Mouse (Mus musculus): ENCODE results near the gene Gm49322. TPM values are rescaled to one million over a fixed set of nuclear protein-coding genes. Genes with fewer than 3 reads are reported as not detected.

The Gm49322 gene
- polyA plus RNA-seq, 1 experiment from 2014 or later, result 5.9 TPM

DNA sequence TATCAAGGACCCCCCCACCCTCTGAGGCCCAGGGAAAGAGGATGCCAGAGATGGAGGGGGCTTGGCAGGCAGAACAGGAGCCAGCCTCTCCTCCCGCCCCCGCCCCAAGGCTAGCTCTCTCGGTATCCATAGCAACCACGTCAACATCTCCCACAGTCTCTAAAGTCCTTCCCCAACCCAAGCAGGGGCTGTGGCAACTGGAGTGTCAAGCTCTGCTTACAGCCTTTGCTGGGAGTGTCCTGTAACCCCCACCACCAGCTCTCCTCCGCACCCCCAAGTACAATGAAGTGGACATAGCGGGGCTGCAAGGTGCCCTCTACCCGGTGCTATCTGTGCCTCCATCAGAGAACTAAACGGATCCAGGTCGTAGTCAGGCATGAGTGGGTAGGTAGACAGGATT lies 31.9 kb upstream of the Gm49322 start:
- ATAC-seq (ENCODE audit: low FRiP score), result no peak
- Histone ChIP-seq H3K4me3 (replicated peaks) (no peak overlapping the region), H3K27me3 (no peaks in the 10 kb centered on the region), H3K9ac (no peak overlapping the region), H3K36me3 (replicated peaks) (0 out of 2 replicates have a peak, but pooled peaks cover 1% of the 10 kb centered on the region), H3K27ac (no peak overlapping the region), H3K9me3 (no peaks in the 10 kb centered on the region), H3K4me1 (peaks cover 76% of the 10 kb centered on the region), H3K4me2 (no peak overlapping the region)
- WGBS, result 62% methylated on average over 8 of the region's 9 CpGs

DNA sequence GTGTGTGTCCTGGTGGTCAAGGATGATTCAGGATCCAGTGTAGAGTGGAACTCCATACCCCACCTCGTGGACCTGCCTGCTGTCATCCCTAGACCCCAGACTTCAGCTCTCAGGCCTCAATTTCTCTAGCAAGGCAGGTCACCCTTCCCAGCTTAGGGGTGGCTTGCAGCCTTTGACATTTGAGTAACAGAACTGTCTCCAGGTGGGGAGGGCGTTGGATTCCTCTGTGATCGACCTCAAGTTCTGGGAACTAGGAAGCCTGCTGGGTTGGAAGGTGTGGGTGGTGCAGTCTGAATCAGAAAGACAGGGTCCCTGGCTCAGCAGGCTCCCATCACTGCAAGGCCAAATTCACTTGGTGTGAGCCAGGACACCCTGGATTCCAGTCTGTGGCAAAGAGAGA lies 30.9 kb upstream of the Gm49322 start:
- H3K4me2 ChIP-seq, result peak overlapping the region; percentile 97; the same call in 1 of the 2 replicates
- ATAC-seq (ENCODE audit: low FRiP score), result no peak

DNA sequence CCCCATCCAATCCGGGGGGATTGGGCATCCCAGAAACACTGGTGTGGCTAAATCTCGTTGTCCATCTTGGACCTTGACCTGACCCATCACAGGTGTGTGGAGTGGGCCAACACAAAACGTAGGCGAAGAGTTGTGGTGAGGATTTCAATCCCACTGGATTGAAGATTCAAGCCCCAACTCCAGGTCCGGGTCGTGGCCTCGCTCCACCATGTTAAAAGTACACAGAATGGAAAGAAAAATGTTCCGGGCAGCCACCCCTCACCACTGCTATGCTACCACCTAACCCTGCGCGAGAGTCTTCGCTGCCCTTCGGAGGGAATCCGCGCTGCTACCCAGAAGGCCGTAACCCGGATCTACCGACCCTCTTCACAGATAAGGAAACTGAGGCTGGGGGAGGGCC lies 29.9 kb upstream of the Gm49322 start:
- Histone ChIP-seq H3K4me1 (peaks cover 70% of the 10 kb centered on the region), H3K9ac (peak overlapping the region; percentile 79), H3K27me3 (no peaks in the 10 kb centered on the region), H3K4me2 (peak overlapping the region; percentile 97), H3K27ac (no peak overlapping the region), H3K9me3 (no peaks in the 10 kb centered on the region), H3K36me3 (replicated peaks) (no peaks in the 10 kb centered on the region), H3K4me3 (replicated peaks) (peak overlapping the region; percentile 78)
- no peak for ATAC-seq (ENCODE audit: low FRiP score)
- WGBS, result 22% methylated on average over 17 of the region's 17 CpGs

More for the DNA sequence above, 30.9 kb upstream of the Gm49322 start:
- WGBS, result 88% methylated on average over 3 of the region's 3 CpGs
- no peaks in the 10 kb centered on the region for H3K9me3 ChIP-seq
- no peak overlapping the region for H3K4me3 ChIP-seq (replicated peaks)
- H3K27me3 ChIP-seq, result no peaks in the 10 kb centered on the region
- no peak overlapping the region for H3K27ac ChIP-seq
- H3K36me3 ChIP-seq (replicated peaks), result no peaks in the 10 kb centered on the region
- H3K9ac ChIP-seq, result no peak overlapping the region; the same call in 1 of the 2 replicates
- peaks cover 80% of the 10 kb centered on the region for H3K4me1 ChIP-seq

DNA sequence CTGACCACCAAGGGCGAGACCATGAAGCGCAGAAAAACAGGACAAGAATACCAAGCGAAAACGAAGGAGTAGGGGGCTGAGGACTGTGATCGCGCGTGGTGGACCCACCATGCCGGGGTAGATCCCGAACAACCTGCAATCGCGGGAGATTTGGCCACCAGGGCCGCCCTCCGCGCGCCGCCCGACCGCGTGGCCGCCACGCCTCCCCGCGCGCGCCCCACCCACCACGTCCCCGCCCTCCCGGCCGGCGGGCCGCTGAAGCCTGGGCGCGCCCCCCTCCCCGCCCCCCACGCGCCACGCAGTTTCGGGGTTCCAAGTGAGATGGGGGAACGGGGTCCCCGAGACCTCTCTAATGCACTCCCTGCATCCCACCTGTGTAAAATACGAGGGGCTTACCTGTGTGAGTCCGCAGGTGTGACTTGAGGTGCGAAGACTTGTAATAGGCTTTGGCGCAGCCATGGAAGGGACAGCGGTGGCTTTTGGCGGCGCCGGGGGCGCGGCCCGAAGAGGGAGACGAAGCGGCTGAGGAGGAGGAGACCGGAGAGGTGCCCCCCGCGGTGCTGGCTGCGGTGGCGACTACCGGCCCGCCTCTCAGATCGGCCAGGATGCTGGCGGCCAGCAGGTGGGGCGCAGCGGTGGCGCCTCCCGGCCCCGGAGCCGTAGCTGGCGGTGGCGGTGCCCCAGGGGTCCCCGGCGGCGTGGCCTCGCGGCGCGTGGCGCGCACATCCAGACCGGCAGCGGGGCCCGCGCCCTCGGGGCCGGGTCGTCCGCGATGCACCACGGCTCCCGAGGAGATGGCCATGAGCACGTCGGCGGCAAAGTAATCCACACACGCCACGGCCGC lies 29.2 kb upstream of the Gm49322 start:
- Histone ChIP-seq H3K27ac (peak overlapping the region; percentile 88), H3K4me1 (peaks cover 64% of the 10 kb centered on the region), H3K9me3 (no peaks in the 10 kb centered on the region), H3K4me2 (peak overlapping the region; percentile 97), H3K4me3 (replicated peaks) (peak overlapping the region; percentile 78), H3K9ac (peak overlapping the region; percentile 79), H3K27me3 (no peaks in the 10 kb centered on the region), H3K36me3 (replicated peaks) (no peaks in the 10 kb centered on the region; the same call in 1 of the 2 replicates)
- ATAC-seq (ENCODE audit: low FRiP score), result peak; percentile 16; the same call in 1 of the 2 replicates
- WGBS, result under 1% methylated on average over 88 of the region's 96 CpGs

DNA sequence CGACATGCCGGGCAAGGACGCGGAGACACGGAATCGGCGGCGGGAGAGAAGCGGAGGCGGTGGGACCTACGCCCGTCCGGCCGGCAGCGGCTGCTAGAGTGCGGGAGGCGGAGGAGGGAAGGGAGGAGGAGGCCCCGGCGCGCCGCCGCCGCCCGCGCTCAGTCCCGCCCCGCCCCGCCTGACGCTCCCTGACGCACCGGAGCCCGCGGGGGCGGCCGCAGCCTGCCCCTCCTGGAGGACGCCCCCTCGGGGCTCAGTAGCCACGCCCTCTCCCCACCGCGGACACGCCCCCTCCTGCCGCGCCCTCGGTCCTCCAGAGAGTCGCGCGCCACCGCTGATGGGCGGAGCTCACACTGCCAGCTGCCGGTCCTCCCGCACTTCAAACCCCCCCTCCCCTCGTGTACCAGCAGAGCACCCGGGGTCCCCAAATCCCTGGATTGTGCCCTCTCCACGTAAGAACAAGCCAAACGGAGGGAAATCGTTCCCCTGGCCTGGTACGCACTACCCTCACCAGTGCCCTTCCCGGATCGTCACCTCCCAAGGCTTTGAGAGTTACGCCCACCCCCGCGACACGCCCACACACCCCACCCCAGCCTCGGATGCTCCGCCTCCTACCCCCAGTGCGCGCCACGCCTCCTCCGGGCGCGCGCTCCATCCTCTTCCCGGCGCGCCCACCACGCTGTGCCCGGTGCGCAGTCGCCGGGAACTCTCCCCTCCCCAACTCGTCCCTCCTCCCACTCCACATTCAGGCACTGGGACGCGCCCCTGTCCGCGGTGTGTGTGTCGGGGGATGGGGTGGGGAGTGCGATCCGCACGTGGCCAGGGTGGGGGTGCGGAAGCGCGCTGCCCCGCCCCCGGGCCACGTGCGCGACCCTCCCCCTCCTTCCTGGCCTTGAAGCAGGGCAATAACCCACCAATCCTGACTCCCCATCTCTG lies 28.4 kb upstream of the Gm49322 start, which contains the start of gene Klf16:
TSS of gene Klf16 (minus strand) at position 127 of the 936 bp plus-strand sequence.
- H3K4me1 ChIP-seq, result peaks cover 59% of the 10 kb centered on the region
- H3K27ac ChIP-seq, result peak within 1 kb of the TSS; percentile 88
- peak within 1 kb of the TSS; percentile 79 for H3K9ac ChIP-seq
- H3K27me3 ChIP-seq, result no peaks in the 10 kb centered on the region
- peak; percentile 85 for ATAC-seq (ENCODE audit: low FRiP score)
- H3K36me3 ChIP-seq (replicated peaks), result no peaks in the 10 kb centered on the region; the same call in 1 of the 2 replicates
- peak within 1 kb of the TSS; percentile 78 for H3K4me3 ChIP-seq (replicated peaks)
- H3K9me3 ChIP-seq, result no peaks in the 10 kb centered on the region
- H3K4me2 ChIP-seq, result peak within 1 kb of the TSS; percentile 97
- WGBS, result under 1% methylated on average over 69 of the region's 97 CpGs

DNA sequence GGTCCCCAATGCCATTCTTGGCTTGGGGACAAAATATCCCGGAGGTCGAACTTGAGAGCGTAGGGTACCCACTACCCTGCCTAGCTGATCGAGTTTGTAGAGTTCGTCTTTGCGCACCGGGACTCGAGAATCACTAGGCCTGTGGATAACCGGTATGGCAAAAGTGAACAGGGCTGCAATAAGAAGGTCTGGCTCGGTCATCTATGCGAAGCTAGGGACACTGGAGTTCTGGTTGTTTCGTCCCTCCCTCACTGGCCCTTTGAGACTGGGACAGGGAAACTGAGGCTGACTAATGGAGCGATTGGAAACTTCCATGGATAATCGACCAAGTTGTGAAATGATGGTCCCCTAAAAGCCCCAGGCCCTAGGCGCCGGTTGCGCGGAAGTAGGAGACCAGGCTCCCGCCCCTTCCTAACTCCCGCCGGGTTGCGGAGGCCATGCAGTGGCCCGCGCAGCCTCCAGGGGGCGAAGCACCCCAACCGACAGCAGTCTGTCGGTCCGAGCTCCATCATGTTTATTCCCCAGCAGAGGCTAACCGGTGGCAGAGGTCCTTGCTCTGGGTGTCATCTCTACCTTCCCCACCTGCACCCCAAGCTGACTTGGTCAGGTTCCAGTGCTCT lies 27.6 kb upstream of the Gm49322 start:
- H3K9ac ChIP-seq, result peak overlapping the region; percentile 79
- peaks cover 2% of the 10 kb centered on the region for H3K36me3 ChIP-seq (replicated peaks)
- H3K4me1 ChIP-seq, result peaks cover 58% of the 10 kb centered on the region
- peak overlapping the region; percentile 88 for H3K27ac ChIP-seq
- ATAC-seq (ENCODE audit: low FRiP score), result peak; percentile 31; the same call in 1 of the 2 replicates
- no peaks in the 10 kb centered on the region for H3K27me3 ChIP-seq
- peak overlapping the region; percentile 78 for H3K4me3 ChIP-seq (replicated peaks)
- under 1% methylated on average over 29 of the region's 29 CpGs for WGBS
- peak overlapping the region; percentile 97 for H3K4me2 ChIP-seq
- H3K9me3 ChIP-seq, result no peaks in the 10 kb centered on the region

DNA sequence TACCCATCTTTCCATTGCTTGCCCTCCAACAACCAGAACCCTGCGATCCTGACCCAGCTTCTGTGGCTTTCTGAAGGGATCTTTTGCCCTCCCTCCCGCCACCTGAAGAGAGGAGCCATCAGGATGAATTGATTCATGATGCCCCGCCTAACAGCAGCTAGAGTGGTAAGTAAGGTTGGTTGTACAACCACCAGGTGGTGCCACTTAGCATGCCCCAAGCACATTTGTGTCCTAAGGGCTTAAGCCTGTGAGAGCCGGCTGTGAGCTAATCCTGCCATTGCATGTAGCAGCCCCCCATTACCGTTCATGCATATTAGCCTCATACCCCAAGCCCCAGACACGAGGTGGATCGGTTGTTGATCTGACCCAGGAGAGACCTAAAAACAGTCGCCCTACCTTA lies 26.9 kb upstream of the Gm49322 start:
- Histone ChIP-seq H3K4me2 (peak overlapping the region; percentile 97; the same call in 1 of the 2 replicates), H3K27me3 (no peaks in the 10 kb centered on the region), H3K4me3 (replicated peaks) (no peak overlapping the region), H3K36me3 (replicated peaks) (peaks cover 8% of the 10 kb centered on the region), H3K9me3 (no peaks in the 10 kb centered on the region), H3K9ac (no peak overlapping the region), H3K4me1 (peaks cover 51% of the 10 kb centered on the region), H3K27ac (peak overlapping the region; percentile 88)
- ATAC-seq (ENCODE audit: low FRiP score), result no peak
- WGBS, result 5% methylated on average over 8 of the region's 8 CpGs

DNA sequence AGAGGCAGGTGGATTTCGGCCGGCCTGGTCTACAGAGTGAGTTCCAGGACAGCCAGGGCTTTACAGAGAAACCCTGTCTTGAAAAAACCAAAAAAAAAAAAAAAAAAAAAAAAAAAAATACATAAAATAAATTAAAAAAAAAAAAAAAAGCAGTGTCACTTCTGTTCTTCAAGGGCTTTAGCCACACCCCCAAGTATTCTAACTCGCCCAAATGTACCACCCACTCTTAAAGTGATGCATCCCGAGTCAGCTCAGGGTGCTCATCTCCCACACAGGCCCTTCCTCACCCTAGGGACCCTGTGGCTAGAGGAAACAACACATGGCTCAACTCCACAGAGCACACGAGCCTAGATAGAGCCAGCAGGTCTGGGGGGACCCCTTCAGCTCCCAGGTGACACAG lies 22.8 kb upstream of the Gm49322 start:
- Histone ChIP-seq H3K27me3 (no peaks in the 10 kb centered on the region), H3K4me1 (peaks cover 25% of the 10 kb centered on the region), H3K9ac (no peak overlapping the region), H3K27ac (no peak overlapping the region), H3K36me3 (replicated peaks) (peaks cover 35% of the 10 kb centered on the region), H3K9me3 (no peaks in the 10 kb centered on the region), H3K4me2 (no peak overlapping the region), H3K4me3 (replicated peaks) (no peak overlapping the region)
- 86% methylated on average over 5 of the region's 5 CpGs for WGBS
- no peak for ATAC-seq (ENCODE audit: low FRiP score)

DNA sequence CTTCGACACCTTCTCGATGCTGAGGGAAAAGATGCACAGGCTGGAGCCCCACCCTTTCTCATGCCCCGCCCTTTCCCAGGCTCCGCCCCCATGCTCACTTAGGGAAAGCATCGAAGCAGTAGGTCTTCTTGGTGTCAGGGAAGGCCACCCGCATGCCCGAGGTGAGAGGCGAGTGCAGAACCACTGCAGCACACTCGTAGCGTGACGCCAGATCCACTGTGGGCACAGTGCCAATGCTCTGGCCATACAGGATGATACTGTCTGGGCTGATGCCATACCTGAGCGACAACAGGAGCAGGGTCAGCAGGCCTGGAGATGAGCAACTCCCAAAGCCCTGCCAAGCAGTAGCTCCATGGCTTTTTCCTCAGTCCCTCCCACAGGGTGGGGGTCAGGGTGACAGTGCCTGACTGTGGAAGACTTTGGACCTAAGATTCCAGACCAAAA lies 21.8 kb upstream of the Gm49322 start:
- Histone ChIP-seq H3K4me3 (replicated peaks) (no peak overlapping the region), H3K9ac (no peak overlapping the region), H3K27me3 (no peaks in the 10 kb centered on the region), H3K27ac (no peak overlapping the region), H3K9me3 (no peaks in the 10 kb centered on the region), H3K4me2 (no peak overlapping the region), H3K4me1 (peaks cover 25% of the 10 kb centered on the region), H3K36me3 (replicated peaks) (peaks cover 35% of the 10 kb centered on the region)
- ATAC-seq (ENCODE audit: low FRiP score), result no peak
- WGBS, result 65% methylated on average over 12 of the region's 12 CpGs

DNA sequence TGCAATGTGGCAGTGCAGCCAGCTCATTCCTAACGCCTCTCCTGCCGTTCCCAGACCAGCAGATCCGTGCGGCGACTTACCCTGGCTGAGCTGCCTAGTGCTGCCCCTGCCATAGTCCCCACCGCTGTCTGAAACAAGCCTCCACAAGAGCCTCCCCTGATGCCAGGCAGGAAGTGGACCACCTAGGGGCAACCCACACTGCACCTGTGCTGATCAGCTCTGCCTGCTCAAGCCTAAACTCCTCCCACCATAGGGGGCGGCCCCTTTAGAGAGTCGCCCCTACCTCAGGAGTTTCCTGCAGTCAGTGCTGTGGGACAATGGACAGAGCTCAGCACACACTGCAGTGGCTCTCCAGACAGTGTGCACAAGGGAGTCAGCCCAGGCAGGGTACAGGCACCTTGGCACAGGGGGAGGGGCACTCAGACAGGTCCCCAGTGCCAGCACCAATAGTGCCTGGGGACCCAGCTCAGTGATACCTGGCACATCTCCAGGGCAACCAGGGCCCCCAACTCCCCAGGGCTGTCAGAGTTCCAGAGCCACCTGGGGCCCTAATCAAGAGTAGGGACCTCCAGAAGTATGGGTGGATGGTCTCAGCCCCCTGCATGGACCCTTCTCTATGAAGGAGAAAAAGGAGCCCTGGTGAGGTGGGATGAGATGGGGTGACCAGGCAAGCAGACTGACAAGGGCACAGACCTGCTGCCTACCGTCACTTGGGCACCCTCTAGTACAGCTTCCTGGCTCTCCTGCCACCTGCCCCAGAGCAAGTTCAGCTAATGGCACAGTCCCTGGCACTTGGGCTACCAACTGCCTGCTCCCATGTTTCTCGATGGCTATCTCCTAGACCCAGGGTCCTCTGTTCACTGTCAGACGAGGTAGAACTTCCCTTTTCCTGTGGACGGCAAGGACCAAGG lies 20.9 kb upstream of the Gm49322 start:
- Histone ChIP-seq H3K27ac (0 out of 2 replicates have a peak overlapping the region, but pooled peaks have one; percentile 0), H3K27me3 (no peaks in the 10 kb centered on the region), H3K9ac (no peak overlapping the region), H3K4me3 (replicated peaks) (no peak overlapping the region), H3K9me3 (no peaks in the 10 kb centered on the region), H3K4me2 (no peak overlapping the region), H3K4me1 (peaks cover 25% of the 10 kb centered on the region), H3K36me3 (replicated peaks) (peaks cover 35% of the 10 kb centered on the region)
- WGBS, result 74% methylated on average over 12 of the region's 12 CpGs
- ATAC-seq (ENCODE audit: low FRiP score), result no peak

DNA sequence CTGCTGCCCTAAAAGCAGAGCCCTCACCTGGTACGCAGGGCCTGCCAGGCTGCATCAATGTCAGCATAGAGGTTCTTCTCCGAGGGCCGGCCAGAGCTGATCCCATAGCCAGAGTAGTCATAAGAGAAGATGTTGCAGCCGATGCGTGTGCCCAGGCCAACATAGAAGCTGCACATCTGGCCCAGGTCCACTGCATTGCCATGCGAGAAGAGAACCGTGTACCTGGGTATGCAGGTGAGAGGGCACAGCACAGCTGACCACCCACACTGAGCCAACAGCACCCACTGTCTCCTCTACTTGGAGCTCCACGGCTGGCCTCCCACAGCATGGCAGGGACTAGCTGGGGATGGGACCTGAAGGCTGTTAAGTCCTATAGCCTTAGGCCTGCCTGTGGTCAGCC lies 20.2 kb upstream of the Gm49322 start:
- WGBS, result 98% methylated on average over 8 of the region's 8 CpGs
- Histone ChIP-seq H3K4me3 (replicated peaks) (no peak overlapping the region), H3K4me2 (no peak overlapping the region), H3K27me3 (no peaks in the 10 kb centered on the region), H3K27ac (no peak overlapping the region), H3K9ac (no peak overlapping the region), H3K36me3 (replicated peaks) (peaks cover 35% of the 10 kb centered on the region), H3K4me1 (peaks cover 25% of the 10 kb centered on the region), H3K9me3 (no peaks in the 10 kb centered on the region)
- ATAC-seq (ENCODE audit: low FRiP score), result no peak
